Mouse (Mus musculus) testis, adult 2 months (tissue): ENCODE measurements around the gene Mllt11. TPM values are rescaled to one million over a fixed set of nuclear protein-coding genes. Genes with fewer than 3 reads are reported as not detected.

Experiments used
- H3K27ac ChIP-seq: fragments of 200-500 bp; 2 replicates; pipeline ENCODE4 v1.5.1; 2012; ENCODE audit warnings: low read depth, low read length; ENCODE audit not compliant: control insufficient read depth, insufficient read depth
- H3K27me3 ChIP-seq: fragments of 200-500 bp; 2 replicates; pipeline ENCODE4 v1.6.1; 2012; ENCODE audit warnings: mild to moderate bottlenecking, low read length, moderate library complexity; ENCODE audit not compliant: control insufficient read depth, insufficient read depth
- H3K36me3 ChIP-seq: fragments of 200-500 bp; 2 replicates; pipeline ENCODE4 v1.6.1; 2012; ENCODE audit warnings: mild to moderate bottlenecking, low read length; ENCODE audit not compliant: control insufficient read depth, insufficient read depth
- H3K4me1 ChIP-seq: fragments of 200-500 bp; 2 replicates; pipeline ENCODE4 v1.6.1; 2012; ENCODE audit warnings: low read length; ENCODE audit not compliant: control insufficient read depth, insufficient read depth
- H3K4me3 ChIP-seq: fragments of 200-500 bp; 2 replicates; pipeline ENCODE4 v1.5.1; 2012; ENCODE audit warnings: low read depth, mild to moderate bottlenecking, low read length, moderate library complexity, mixed read lengths; ENCODE audit not compliant: control insufficient read depth
- CTCF ChIP-seq: fragments of 200-500 bp; IDR thresholded peaks from 2 replicates; pipeline ENCODE4 v1.5.1; 2012; ENCODE audit warnings: low read depth, mild to moderate bottlenecking, inconsistent platforms, low read length, moderate library complexity; ENCODE audit not compliant: control insufficient read depth, insufficient read depth, insufficient replicate concordance
- POLR2A ChIP-seq: fragments of 200-500 bp; IDR thresholded peaks from 2 replicates; pipeline ENCODE4 v1.6.1; 2012; ENCODE audit warnings: low read depth, mild to moderate bottlenecking, inconsistent platforms, low read length, moderate library complexity; ENCODE audit not compliant: control insufficient read depth
- polyA plus RNA-seq: library from polyadenylated mRNA; depleted of rRNA; stranded (reverse); fragments of >200 nt; gene quantifications from 2 replicates; pipeline ENCODE4 v1.2.3, GENCODE M21; 2012; rRNA removed

Mllt11 gene
- 744 and 839 TPM in 2 replicates for polyA plus RNA-seq

DNA sequence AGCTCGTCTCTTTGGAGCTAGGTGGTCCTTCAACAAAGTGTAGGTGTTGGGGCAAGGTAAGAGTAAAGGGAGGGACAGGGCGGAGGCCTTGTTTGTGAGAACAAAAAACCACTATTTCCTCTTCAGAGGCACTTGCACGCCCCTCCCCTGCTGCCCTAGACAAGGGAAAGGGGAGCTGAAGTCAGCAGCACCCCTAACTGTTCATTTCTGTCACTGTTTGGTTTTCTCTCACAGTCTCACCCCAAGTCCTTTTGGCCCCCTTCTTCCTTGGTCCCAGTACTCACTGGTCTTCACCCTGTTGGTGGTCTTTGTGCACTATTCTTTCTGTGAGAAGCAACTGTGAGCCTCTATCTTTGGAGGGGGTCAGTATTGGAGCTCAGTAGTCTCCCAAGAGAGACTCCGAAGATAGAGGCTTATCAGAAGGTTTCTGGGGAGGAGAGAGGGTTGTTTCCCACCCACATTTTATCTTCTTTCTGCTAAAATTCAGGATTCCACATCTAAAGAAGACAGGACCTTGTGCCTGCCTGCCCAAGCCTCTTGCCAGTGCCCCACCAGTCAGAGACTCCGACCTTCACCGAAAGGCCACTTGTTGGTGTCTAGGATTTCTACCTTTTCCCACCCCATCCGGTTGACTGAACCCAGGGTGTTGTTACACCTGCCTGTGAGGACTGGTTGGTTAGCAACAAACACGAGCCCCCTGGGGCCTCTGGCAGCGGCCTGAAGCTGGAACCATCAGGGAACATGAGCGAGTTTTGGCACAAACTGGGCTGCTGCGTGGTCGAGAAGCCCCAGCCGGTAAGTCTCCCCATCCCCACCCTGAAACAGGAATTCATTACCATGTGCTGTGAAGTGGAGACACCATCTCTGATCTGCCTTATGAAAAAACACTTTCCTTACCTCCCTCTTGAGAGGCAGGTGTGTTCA lies at the start of gene Mllt11:
TSS of gene Mllt11 (minus strand) at position 874 of the 924 bp plus-strand sequence.
- no peak for TF ChIP-seq CTCF
- TF ChIP-seq POLR2A: peak; percentile 17; the same call in 1 of the 2 replicates
- Histone ChIP-seq H3K27me3 (no peaks in the 10 kb centered on the region), H3K4me3 (peak within 1 kb of the TSS; percentile 94), H3K27ac (peak within 1 kb of the TSS; percentile 83), H3K36me3 (peaks cover 3% of the 10 kb centered on the region), H3K4me1 (peaks cover 6% of the 10 kb centered on the region)

DNA sequence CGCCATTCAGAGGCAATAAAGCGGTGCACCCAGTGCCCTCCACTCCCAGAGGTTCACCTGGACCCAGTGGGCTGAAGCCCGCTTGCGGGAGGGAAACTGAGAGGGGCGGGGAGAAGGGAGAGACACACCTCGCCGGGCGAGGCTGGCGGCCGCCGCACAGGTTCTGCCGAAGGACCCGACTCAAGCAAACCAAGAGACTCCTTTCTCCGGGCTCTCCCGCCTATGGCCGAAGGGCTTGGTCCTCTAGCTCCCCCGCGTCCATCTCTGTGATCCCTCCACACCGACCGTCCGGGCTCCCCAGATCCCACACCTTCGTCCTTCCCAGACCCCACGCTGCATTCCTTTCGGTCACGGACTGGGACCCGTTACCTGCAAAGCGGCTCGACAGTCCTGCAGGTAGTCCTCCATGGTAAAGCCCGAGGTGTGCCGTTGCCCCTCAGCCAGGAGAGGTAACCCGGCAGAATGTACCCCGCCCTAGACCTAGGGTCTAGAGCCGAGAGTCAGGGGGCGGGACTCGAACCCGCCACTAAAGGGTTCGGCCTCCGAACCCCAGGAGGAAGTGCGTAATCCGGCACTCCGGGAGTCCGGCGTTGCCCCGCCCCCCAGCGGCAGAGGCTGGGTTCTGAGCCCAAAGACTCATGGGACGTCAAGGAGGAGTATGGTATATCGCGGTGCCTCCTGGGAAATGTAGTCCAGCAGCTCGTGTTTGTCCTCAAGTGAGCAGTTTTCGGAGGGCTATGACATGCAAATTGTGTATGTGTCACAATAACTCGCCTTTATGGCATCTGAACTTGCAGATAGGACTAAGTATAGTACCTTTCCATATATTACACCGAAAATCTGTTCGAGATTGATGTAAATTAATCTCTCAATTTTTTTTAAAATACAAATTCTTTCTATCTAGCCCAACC lies 49.5 kb upstream of the Mllt11 start, which contains the start of the genes Mindy1 and Prune1:
TSS of gene Mindy1 (plus strand) at position 130 of the 911 bp plus-strand sequence.
TSS of gene Prune1 (minus strand) at position 861 of the 911 bp plus-strand sequence.
- H3K4me1 ChIP-seq: peaks cover 9% of the 10 kb centered on the region
- no peaks in the 10 kb centered on the region for H3K27me3 ChIP-seq
- H3K36me3 ChIP-seq: no peaks in the 10 kb centered on the region; the same call in none of the 2 replicates
- peak within 1 kb of the TSS; percentile 96 for H3K27ac ChIP-seq
- TF ChIP-seq CTCF (no peak), POLR2A (peak; percentile 27; the same call in 1 of the 2 replicates)
- H3K4me3 ChIP-seq: peak within 1 kb of the TSS; percentile 98

DNA sequence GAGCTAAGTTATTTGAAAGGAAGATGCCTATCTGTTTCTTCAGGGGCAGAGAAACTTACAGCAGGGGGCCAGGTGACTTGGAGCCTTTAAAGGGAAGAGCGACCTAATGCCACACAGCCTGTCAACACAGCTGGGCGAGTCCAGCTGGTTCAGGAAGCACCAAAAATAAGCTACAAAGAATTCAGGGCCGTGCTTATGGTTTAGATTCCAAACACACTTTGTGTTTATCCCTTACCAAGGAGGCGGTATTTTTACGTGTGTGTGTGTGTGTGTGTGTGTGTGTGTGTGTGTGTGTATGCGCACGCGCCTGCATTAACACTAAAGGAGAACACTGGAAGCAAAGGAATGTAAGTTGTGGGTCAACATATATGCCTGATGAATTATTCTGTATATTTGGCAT lies 48.8 kb upstream of the Mllt11 start:
- peak overlapping the region; percentile 84 for H3K27ac ChIP-seq
- H3K4me1 ChIP-seq: peaks cover 9% of the 10 kb centered on the region
- TF ChIP-seq POLR2A: no peak
- no peak for TF ChIP-seq CTCF
- H3K36me3 ChIP-seq: no peaks in the 10 kb centered on the region; the same call in none of the 2 replicates
- H3K27me3 ChIP-seq: no peaks in the 10 kb centered on the region
- H3K4me3 ChIP-seq: peak overlapping the region; percentile 94

DNA sequence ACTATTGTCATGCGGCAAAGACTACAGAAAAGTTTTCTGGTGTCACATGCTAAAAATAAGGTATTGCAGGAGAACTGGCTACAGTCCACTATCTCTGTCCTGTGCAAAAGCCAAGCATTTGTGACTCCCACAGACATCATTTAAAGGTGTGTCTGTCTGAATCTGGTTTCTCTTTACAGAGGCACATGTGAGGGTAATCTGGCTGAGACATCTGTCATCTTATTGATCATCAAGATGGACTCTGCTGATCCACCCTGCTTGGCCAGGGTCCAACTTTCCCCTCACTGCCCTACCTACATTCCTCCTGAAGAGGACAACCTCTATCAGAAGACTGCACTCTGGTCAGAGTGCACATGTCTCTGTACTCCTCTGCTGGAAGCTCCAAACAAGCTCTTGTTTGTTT lies 45.2 kb upstream of the Mllt11 start:
- no peak overlapping the region for H3K27ac ChIP-seq
- no peak overlapping the region for H3K4me3 ChIP-seq
- H3K27me3 ChIP-seq: no peaks in the 10 kb centered on the region
- TF ChIP-seq POLR2A: no peak
- TF ChIP-seq CTCF: no peak
- H3K4me1 ChIP-seq: peaks cover 3% of the 10 kb centered on the region
- no peaks in the 10 kb centered on the region for H3K36me3 ChIP-seq

DNA sequence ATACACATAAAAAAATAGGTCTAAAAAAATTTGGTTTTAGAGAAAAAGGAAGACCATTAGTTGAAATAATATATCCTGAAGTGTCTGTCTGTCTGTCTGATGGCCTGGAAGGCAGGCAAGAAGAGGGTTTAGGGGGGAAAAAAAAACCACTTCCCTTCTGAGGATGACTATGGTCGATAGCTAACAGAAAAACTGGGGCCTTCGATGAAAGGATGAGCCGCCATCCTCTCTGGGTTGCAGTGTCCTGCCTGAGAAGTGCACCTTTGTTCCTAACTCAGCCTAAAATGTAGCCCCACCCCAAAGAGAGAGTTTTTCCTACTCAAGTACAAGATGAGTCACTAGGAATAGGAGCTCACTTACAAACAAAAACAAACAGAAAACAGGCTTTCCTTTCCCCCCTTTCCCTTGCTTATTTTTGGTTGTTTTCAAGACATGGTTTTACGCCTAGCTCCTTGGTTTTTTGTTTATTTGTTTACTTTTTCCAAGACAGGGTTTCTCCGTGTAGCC lies 44.5 kb upstream of the Mllt11 start:
- no peak overlapping the region for H3K27ac ChIP-seq
- peaks cover 3% of the 10 kb centered on the region for H3K4me1 ChIP-seq

DNA sequence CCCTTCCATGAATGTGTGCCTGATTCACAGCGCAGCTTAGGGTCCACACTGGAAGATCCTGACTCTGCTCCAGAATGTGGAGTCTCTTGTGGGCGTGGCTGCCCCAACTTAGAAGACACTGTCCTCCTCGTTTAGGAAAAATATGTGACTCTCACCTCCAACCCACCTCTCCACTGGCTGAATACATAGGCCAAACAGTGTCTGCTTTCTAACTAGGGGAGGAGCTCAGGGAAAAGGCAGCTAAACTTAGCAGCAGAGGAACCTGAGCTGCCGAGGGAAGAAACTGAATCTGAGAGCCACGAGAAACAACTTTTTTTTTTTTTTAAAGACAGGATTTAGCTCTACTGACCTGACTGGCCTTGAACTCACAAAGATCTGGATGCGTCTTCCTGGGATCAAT lies 43.2 kb upstream of the Mllt11 start:
- H3K27me3 ChIP-seq: no peaks in the 10 kb centered on the region
- no peaks in the 10 kb centered on the region for H3K36me3 ChIP-seq
- TF ChIP-seq POLR2A (no peak), CTCF (no peak)
- no peak overlapping the region for H3K4me3 ChIP-seq
- no peaks in the 10 kb centered on the region; the same call in 1 of the 2 replicates for H3K4me1 ChIP-seq
- no peak overlapping the region for H3K27ac ChIP-seq

More for the DNA sequence above, 44.5 kb upstream of the Mllt11 start:
- Histone ChIP-seq H3K27me3 (no peaks in the 10 kb centered on the region), H3K36me3 (no peaks in the 10 kb centered on the region), H3K4me3 (no peak overlapping the region)
- TF ChIP-seq CTCF (no peak), POLR2A (no peak)

DNA sequence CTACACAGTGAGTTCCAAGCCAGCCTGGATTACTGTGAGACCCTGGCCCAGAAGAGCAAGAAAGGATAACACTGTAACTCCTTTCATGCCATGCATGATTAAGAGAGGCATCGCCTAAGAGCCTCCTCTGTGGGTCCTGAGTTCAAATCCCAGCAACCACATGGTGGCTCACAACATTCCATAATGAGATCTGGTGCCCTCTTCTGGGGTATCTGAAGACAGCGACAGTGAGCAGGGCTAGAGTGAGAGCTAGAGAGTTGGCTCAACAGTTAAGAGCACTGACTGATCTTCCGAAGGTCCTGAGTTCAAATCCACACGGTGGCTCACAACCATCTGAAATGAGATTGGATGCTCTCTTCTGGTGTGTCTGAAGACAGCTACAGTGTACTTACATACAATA lies 42.5 kb upstream of the Mllt11 start:
- H3K4me3 ChIP-seq: no peak overlapping the region
- TF ChIP-seq POLR2A (no peak), CTCF (no peak)
- no peak overlapping the region for H3K27ac ChIP-seq
- H3K27me3 ChIP-seq: no peaks in the 10 kb centered on the region
- H3K4me1 ChIP-seq: no peaks in the 10 kb centered on the region; the same call in 1 of the 2 replicates
- H3K36me3 ChIP-seq: no peaks in the 10 kb centered on the region
